Mouse (Mus musculus) thymus, postnatal 10 days (tissue): ENCODE results near the gene Krtap4-16.
"Not testable (repeated sequence)": the region's sequence is repeated elsewhere in the genome, so short reads cannot be mapped to it uniquely, and the experiment has no call there.

ENCODE experiments used
- DNase-seq, 2 experiments: peaks; one replicate each; pipeline ENCODE4 v3.0.0; 2021; ENCODE audit warnings: low spot score in 2 of 2

Krtap4-16 gene

DNA sequence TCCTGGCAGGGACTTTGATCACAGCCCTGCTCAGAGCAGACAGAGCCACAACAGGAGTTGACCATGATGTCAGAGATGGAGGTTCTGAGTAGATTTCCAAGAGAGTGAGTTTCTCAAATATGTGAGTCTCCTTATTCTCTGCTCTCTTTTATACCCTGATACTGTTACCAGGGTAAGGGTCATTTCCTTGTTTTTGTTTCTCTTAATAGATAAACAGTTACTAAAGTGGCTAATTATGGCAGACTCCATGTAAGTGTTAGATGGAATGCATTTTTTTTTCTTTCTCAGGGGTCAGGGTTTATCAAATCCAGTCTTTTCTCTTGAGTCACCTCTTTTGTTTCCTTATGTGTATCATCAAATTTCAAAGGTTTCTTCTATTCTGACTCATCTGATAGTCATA, at the start of gene Krtap4-16:
Gene Krtap4-16, minus strand, starts transcription at position 101 of the 400 bp plus-strand sequence.
- no peak for DNase-seq

GRCm38 (mm10) chr11:99878887-99879286, 27.5 kb upstream of the Krtap4-16 start, which contains the start of gene Gm11567:
Gene Gm11567, plus strand, starts transcription at chr11:99879187.
- DNase-seq: not testable (repeated sequence)

- not testable (repeated sequence) for DNase-seq
Observed at GRCm38 (mm10) chr11:99873089-99873488, 21.7 kb upstream of the Krtap4-16 start, which contains the start of gene Krtap9-1. Gene Krtap9-1, plus strand, starts transcription at chr11:99873389.

DNA sequence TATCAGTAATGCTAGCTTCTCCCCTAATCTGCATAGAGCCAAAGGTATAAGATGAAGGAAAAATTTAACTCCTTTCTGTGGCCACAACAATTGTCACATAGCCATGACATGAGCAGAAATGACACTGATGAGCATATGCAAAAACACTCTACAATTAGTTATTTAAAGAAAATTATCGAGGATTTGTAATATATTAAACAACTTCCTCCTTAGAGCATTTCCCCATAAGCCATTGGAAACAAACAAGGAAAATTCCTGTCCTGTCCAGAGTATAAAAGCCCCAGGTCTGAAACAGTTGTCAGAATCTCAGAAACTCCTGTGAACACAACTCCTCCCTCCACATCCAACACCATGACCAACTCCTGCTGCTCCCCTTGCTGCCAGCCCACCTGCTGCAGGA, 12.8 kb upstream of the Krtap4-16 start, which contains the start of gene Gm11559:
Gene Gm11559, plus strand, starts transcription at position 301 of the 400 bp plus-strand sequence.
- not testable (repeated sequence) for DNase-seq

- no peak for DNase-seq
Observed at GRCm38 (mm10) chr11:99858761-99859160, 7.4 kb upstream of the Krtap4-16 start.

DNA sequence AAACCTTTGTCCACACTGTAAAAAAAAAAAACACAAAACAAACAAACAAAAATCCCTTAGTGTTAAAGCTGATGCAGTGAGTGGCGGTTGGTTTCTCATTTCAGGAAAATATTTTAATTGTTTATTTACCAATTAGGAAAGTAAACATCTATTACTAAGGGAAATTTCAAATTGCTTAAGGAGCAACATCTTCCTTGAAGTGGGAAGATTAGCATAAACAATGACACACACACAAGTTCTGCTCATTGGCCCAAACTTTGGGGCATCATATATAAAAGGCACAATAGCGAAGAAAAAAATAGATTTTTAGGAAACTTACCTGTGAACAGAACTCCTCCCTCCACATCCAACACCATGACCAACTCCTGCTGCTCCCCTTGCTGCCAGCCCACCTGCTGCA, 6.2 kb upstream of the Krtap4-16 start, which contains the start of gene Gm11568:
Gene Gm11568, plus strand, starts transcription at position 301 of the 400 bp plus-strand sequence.
- no peak for DNase-seq

DNA sequence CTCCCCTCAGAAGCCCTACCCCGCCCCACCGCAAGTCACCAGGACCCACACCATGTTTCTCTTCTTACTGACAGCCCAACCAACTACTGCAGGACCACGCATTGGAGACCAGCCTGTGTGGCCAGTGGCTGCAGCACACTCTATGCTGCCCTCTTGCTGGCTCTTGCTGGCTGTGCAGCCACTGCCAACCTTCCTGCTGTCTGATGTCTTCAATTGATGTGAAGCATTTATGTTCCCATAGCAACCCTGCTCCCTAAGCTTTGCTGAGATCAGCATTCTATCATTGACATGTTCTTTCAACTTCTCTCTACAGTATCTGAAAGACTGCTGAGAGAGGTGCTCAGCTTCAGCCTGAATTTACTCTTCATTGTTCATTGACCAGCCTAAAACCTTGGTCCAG, 2.7 kb upstream of the Krtap4-16 start:
- DNase-seq: no peak

- no peak for DNase-seq
Observed at GRCm38 (mm10) chr11:99846746-99847145, 4.7 kb downstream of the Krtap4-16 start.

DNA sequence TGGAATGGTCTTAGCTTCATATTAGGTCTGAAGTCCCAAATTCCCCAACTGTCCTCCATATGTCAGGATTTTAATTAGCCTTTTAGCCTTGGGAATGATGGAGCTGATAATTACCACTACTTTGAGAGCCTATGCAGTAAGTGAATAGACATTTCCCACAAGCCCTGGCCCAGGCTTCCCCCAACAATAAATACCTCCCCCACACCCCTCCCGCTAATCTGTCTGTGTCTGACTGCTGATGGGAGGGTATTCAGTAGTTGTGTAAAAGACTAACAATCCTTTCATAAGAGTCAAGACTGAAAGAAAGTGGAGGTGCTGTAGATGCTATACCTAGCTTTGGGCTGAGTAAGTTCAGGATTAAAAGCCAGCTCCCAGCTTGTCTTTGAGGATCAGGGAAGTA, 9.2 kb downstream of the Krtap4-16 start:
- DNase-seq: no peak

DNA sequence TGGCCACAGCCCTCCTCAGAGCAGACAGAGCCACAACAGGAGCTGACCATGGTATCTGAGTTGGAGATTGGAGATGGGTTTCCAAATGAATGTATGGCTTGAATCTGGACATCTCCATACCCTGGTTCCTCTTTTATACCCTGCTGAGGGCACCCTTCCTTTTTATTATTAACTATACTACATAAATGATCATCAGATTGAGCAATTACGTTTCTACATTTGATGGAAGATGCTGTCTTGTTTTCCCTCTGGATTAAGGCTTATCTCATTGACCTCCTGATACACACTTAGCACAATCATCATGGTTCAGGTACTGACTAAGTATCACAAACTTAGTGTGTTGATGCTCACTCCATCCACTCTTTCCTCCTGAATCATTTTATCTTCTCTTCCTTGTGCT, 13.4 kb downstream of the Krtap4-16 start, which contains the start of gene 2300003K06Rik:
Gene 2300003K06Rik, minus strand, starts transcription at position 101 of the 400 bp plus-strand sequence.
- DNase-seq: no peak

DNA sequence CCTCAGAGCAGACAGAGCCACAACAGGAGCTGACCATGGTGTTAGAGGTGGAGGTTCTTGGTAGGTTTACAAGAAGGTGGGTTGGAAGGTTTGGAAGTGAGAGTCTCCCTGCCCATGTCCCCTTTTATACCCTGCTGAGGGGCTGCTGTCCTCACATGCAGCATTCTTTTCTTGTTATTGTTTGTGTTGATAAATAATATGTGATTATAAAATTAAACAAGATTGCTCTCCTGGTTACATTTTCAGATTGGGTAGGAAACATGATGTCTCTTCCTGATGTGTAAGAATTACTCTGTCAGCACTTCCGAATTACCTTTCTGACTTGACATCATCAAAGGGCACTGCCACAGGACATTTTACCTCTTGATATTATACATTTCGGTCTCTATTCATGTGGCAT, 35.8 kb downstream of the Krtap4-16 start, which contains the start of gene Gm11564:
Gene Gm11564, minus strand, starts transcription at position 101 of the 400 bp plus-strand sequence.
- DNase-seq: not testable (repeated sequence)

DNA sequence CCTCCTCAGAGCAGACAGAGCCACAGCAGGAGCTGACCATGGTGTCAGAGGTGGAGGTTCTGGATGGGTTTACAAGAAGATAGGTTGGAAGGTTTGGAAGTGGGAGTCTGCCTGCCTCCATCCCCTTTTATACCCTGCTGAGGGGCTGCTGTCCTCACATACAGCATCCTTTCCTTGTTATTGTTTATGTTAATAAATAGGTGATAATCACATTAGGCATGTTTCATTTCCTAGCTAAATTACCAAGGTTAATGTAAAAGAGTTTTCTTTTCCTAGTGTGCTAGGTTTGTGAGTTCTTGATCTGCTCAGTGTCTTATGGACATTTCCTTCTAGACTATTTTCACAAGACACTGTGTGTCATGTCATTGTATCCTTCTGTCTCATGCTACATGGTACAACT, 41.6 kb downstream of the Krtap4-16 start, which contains the start of gene Krtap4-13:
Gene Krtap4-13, minus strand, starts transcription at position 101 of the 400 bp plus-strand sequence.
- DNase-seq: not testable (repeated sequence)

DNA sequence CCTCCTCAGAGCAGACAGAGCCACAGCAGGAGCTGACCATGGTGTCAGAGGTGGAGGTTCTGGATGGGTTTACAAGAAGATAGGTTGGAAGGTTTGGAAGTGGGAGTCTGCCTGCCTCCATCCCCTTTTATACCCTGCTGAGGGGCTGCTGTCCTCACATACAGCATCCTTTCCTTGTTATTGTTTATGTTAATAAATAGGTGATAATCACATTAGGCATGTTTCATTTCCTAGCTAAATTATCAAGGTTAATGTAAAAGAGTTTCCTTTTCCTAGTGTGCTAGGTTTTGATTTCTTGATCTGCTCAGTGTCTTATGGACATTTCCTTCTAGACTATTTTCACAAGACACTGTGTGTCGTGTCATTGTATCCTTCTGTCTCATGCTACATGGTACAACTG, 47.1 kb downstream of the Krtap4-16 start, which contains the start of gene Gm11554:
Gene Gm11554, minus strand, starts transcription at position 101 of the 400 bp plus-strand sequence.
- not testable (repeated sequence) for DNase-seq
